ENCODE assay signal across 18 mouse cellular contexts in the genomic region with DNA sequence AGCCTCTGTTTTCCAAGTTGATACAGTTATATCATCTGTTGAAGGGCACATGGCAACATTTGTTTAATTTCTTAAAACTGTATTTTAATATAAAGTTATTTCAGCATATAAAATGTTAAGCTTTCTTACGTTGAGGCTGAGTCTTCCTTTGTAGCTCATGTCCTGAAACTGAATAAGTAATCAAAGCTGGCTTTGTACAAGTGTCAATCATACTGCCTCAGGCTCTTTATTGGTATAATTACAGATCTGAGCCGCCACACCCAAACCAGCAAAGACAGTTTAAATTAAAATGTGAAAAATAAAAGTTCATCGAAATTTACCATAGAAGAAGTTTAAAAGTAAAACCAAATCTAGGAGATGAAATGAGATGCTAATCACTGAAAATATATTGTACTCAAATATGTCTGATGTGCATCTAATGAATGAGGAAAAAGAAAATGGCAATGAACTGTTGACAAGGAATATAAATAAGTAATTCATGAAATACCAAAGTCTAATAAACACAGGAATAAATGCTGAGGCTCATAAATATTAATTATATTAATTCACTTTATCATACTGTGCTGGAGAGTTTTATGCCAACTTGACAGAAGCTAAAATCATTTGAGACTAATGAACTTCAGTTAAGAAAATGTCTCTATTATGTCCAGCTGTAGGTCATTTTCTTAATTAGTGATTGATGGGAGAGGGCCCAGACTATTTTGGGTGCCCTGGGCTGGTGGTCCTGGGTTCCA.
"Had no signal": no experiment of that assay in that cellular context is flagged by ENCODE, and none has a peak within 500 bp of the region (broad histone marks: within the 10 kb centered on the region; RNA-seq: fewer than 3 reads in every experiment).

No protein-coding gene starts in this region.

- H3K36me3 ChIP-seq: midbrain, embryonic 10.5 days; midbrain, embryonic 12.5 days; neural tube, embryonic 13.5 days; neural tube, embryonic 15.5 days had no signal

- H3K27me3 ChIP-seq: midbrain, embryonic 12.5 days; neural tube, embryonic 13.5 days; neural tube, embryonic 15.5 days had no signal

- H3K9ac ChIP-seq: lung, embryonic 14.5 days; midbrain, embryonic 12.5 days; neural tube, embryonic 13.5 days; neural tube, embryonic 15.5 days had no signal

- H3K4me2 ChIP-seq: lung, embryonic 14.5 days; midbrain, embryonic 12.5 days; neural tube, embryonic 13.5 days; neural tube, embryonic 15.5 days had no signal

- ATAC-seq: midbrain, embryonic 16.5 days had no signal

- H3K4me3 ChIP-seq: midbrain, embryonic 10.5 days; midbrain, embryonic 12.5 days; myocyte; neural tube, embryonic 13.5 days; neural tube, embryonic 15.5 days had no signal

- DNase-seq: lung, embryonic 14.5 days; lung, postnatal 10 days; lung, postnatal 4 days; midbrain, embryonic 14.5 days; retina, postnatal 1 day; right cerebral cortex, adult 18-20 months; right cerebral cortex, postnatal 25 days; right cerebral cortex, postnatal 4 days; spleen, adult 18-20 months; thymus, adult 18-20 months; thymus, postnatal 14 days; thymus, postnatal 36 days had no signal

- H3K4me1 ChIP-seq: midbrain, embryonic 10.5 days; midbrain, embryonic 12.5 days; neural tube, embryonic 13.5 days; neural tube, embryonic 15.5 days had no signal

- H3K9me3 ChIP-seq: midbrain, embryonic 10.5 days; midbrain, embryonic 12.5 days; neural tube, embryonic 13.5 days; neural tube, embryonic 15.5 days had no signal

- H3K27ac ChIP-seq: midbrain, embryonic 10.5 days; midbrain, embryonic 12.5 days; neural tube, embryonic 13.5 days; neural tube, embryonic 15.5 days had no signal
